Mouse (Mus musculus): ENCODE measurements around the gene Oser1.

The Oser1 gene

DNA sequence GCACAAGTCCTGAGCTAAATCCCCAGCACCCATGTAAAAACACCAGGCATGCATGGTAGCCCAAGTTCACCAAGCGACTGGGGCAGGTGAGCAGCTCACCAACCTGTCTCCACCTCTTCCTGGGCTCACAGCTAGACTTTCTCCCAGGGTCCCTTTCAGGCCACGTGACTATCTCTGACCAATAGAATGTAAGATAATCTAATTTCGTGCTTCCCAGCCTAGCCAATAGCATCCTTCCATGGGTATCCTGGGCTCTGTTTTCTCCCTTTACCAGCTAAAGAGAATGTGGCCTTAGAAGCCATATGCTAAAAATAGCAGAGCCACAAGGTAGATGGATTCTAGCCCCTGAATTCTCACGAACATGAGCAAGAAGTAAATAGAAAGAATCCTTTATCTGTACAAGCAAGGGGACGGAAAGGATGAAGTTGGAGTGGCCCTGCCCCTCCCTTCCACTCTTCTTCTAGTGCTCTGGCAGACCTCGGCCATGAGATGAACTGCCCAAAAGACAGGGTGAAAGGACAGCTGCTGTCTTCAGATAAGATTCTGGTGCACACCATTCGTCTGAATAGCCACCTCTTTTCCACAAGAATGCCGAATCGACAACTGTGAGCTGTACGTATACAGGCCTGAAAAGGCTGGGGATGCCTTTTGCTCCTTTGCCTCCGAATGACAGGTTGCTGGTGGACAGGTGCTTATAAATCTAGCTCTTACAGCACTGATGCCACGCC, 68.2 kb downstream of the Oser1 start:
- DNase-seq (ENCODE audit: low spot score) = no peak
